Mouse (Mus musculus) embryonic fibroblast, embryonic 13.5 days (primary cell): ENCODE measurements around the gene Ap1s1.

Experiments used
- CTCF ChIP-seq: IDR thresholded peaks from 2 replicates; pipeline ENCODE4 v1.5.1; 2011; ENCODE audit warnings: mild to moderate bottlenecking, control low read depth, low read length, moderate library complexity, borderline replicate concordance; ENCODE audit not compliant: insufficient read depth
- POLR2A ChIP-seq: IDR thresholded peaks from 2 replicates; pipeline ENCODE4 v1.6.1; 2011; ENCODE audit warnings: low read depth, mild to moderate bottlenecking, control low read depth, low read length, moderate library complexity

DNA sequence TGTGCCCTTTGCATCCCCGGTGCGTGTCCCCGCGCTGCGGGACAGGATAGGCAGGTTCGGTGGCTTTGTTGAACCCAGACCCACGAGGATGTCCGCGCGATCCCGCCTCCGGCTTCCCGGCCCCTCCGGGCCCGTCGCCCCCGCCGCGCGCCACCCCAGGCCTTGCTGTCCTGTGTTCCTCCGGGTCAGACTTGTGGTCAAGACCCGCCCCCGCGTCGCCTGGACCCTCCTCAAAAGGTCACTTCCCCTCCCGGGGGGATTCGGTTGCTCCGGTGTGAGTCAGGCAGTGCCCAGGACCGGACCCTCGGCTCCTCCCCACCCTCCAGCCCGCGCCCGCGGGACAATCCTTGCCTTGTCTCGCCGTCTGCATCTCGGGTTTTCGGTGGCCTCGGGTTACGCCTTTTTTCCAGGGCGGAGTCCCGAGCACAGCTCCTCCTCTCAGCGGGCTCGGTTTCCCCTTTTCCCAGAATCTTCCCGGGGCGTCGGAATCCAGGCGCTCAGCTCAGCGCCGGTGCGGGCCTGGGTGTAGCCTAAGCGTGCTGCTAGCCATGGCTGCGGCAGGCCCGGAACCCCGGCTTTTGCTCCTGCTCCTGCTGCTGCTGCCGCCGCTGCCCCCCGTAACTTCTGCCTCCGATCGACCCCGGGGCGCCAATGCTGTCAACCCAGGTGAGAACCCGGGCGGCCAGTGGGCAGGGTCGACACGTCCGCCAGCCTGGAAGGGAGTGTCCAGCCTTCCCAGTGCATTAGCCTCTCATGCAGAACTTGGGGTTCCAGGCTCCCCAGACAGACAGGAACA is 58.6 kb downstream of the Ap1s1 start:
- TF ChIP-seq CTCF (no peak), POLR2A (peak; percentile 82)
